Mouse (Mus musculus): ENCODE measurements around the gene Ppia. TPM values are rescaled to one million over a fixed set of nuclear protein-coding genes. Genes with fewer than 3 reads are reported as not detected.

Gene Ppia
- polyA plus RNA-seq, 1 experiment from 2014 or later = 5,840 TPM

GRCm38 (mm10) chr11:6391516-6392276 lies 23.5 kb upstream of the Ppia start:
- no peak overlapping the region for H3K27ac ChIP-seq
- peaks cover 50% of the 10 kb centered on the region for H3K36me3 ChIP-seq
- H3K27me3 ChIP-seq (ENCODE audit: low read depth, poor library complexity, severe bottlenecking) = no peaks in the 10 kb centered on the region
- no peak overlapping the region for H3K4me3 ChIP-seq
- DNase-seq (ENCODE audit: low spot score) = no peak
- peaks cover 23% of the 10 kb centered on the region for H3K4me1 ChIP-seq
- WGBS = 89% methylated on average over 8 of the region's 8 CpGs
- no peaks in the 10 kb centered on the region for H3K9me3 ChIP-seq (replicated peaks)

GRCm38 (mm10) chr11:6392857-6393256 lies 22.4 kb upstream of the Ppia start:
- Histone ChIP-seq H3K4me1 (peaks cover 23% of the 10 kb centered on the region), H3K9me3 (replicated peaks) (no peaks in the 10 kb centered on the region), H3K36me3 (peaks cover 61% of the 10 kb centered on the region), H3K4me3 (no peak overlapping the region), H3K27me3 (ENCODE audit: low read depth, poor library complexity, severe bottlenecking) (no peaks in the 10 kb centered on the region), H3K27ac (no peak overlapping the region)
- 90% methylated on average over 6 of the region's 6 CpGs for WGBS
- DNase-seq (ENCODE audit: low spot score) = no peak

GRCm38 (mm10) chr11:6393866-6394265 lies 21.4 kb upstream of the Ppia start:
- DNase-seq (ENCODE audit: low spot score) = no peak
- Histone ChIP-seq H3K9me3 (replicated peaks) (no peaks in the 10 kb centered on the region), H3K27me3 (ENCODE audit: low read depth, poor library complexity, severe bottlenecking) (no peaks in the 10 kb centered on the region), H3K36me3 (peaks cover 71% of the 10 kb centered on the region), H3K27ac (no peak overlapping the region), H3K4me1 (peaks cover 21% of the 10 kb centered on the region), H3K4me3 (no peak overlapping the region)
- WGBS = 77% methylated on average over 1 of the region's 1 CpGs

GRCm38 (mm10) chr11:6395565-6395964 lies 19.7 kb upstream of the Ppia start:
- H3K27ac ChIP-seq = no peak overlapping the region
- DNase-seq (ENCODE audit: low spot score) = no peak
- no peaks in the 10 kb centered on the region for H3K27me3 ChIP-seq (ENCODE audit: low read depth, poor library complexity, severe bottlenecking)
- no peak overlapping the region for H3K4me3 ChIP-seq
- H3K4me1 ChIP-seq = peaks cover 10% of the 10 kb centered on the region
- WGBS = 88% methylated on average over 5 of the region's 5 CpGs
- no peaks in the 10 kb centered on the region for H3K9me3 ChIP-seq (replicated peaks)
- peaks cover 88% of the 10 kb centered on the region for H3K36me3 ChIP-seq

GRCm38 (mm10) chr11:6398141-6398540 lies 17.1 kb upstream of the Ppia start:
- Histone ChIP-seq H3K36me3 (peaks cover 94% of the 10 kb centered on the region), H3K27me3 (ENCODE audit: low read depth, poor library complexity, severe bottlenecking) (no peaks in the 10 kb centered on the region), H3K4me3 (no peak overlapping the region), H3K4me1 (no peaks in the 10 kb centered on the region), H3K27ac (no peak overlapping the region), H3K9me3 (replicated peaks) (no peaks in the 10 kb centered on the region)
- DNase-seq (ENCODE audit: low spot score) = no peak
- 96% methylated on average over 10 of the region's 10 CpGs for WGBS

- H3K27me3 ChIP-seq (ENCODE audit: low read depth, poor library complexity, severe bottlenecking) = no peaks in the 10 kb centered on the region
- WGBS = 89% methylated on average over 19 of the region's 19 CpGs
- peaks cover 86% of the 10 kb centered on the region for H3K36me3 ChIP-seq
- H3K27ac ChIP-seq = no peak overlapping the region
- no peaks in the 10 kb centered on the region for H3K9me3 ChIP-seq (replicated peaks)
- no peak overlapping the region for H3K4me3 ChIP-seq
- peak; percentile 75 for DNase-seq (ENCODE audit: low spot score)
- peaks cover 24% of the 10 kb centered on the region for H3K4me1 ChIP-seq
Measured at GRCm38 (mm10) chr11:6402515-6403510, 12.4 kb upstream of the Ppia start.

- no peak overlapping the region for H3K4me3 ChIP-seq
- no peak overlapping the region for H3K27ac ChIP-seq
- WGBS = 95% methylated on average over 5 of the region's 5 CpGs
- no peak for DNase-seq (ENCODE audit: low spot score)
- no peaks in the 10 kb centered on the region for H3K9me3 ChIP-seq (replicated peaks)
- no peaks in the 10 kb centered on the region for H3K27me3 ChIP-seq (ENCODE audit: low read depth, poor library complexity, severe bottlenecking)
- H3K4me1 ChIP-seq = peaks cover 24% of the 10 kb centered on the region
- peaks cover 75% of the 10 kb centered on the region for H3K36me3 ChIP-seq
Measured at GRCm38 (mm10) chr11:6403830-6404405, 11.3 kb upstream of the Ppia start.

- H3K9me3 ChIP-seq (replicated peaks) = no peaks in the 10 kb centered on the region
- DNase-seq (ENCODE audit: low spot score) = no peak
- no peaks in the 10 kb centered on the region for H3K27me3 ChIP-seq (ENCODE audit: low read depth, poor library complexity, severe bottlenecking)
- H3K36me3 ChIP-seq = peaks cover 65% of the 10 kb centered on the region
- no peak overlapping the region for H3K4me3 ChIP-seq
- peaks cover 24% of the 10 kb centered on the region for H3K4me1 ChIP-seq
- WGBS = 88% methylated on average over 9 of the region's 9 CpGs
- H3K27ac ChIP-seq = peak overlapping the region; percentile 84; the same call in 1 of the 2 replicates
Measured at GRCm38 (mm10) chr11:6404699-6405566, 10.3 kb upstream of the Ppia start.

GRCm38 (mm10) chr11:6405591-6406081 lies 9.6 kb upstream of the Ppia start:
- peak overlapping the region; percentile 84 for H3K27ac ChIP-seq
- no peak overlapping the region for H3K4me3 ChIP-seq
- DNase-seq (ENCODE audit: low spot score) = no peak
- H3K9me3 ChIP-seq (replicated peaks) = no peaks in the 10 kb centered on the region
- H3K4me1 ChIP-seq = peaks cover 29% of the 10 kb centered on the region
- peaks cover 57% of the 10 kb centered on the region for H3K36me3 ChIP-seq
- H3K27me3 ChIP-seq (ENCODE audit: low read depth, poor library complexity, severe bottlenecking) = no peaks in the 10 kb centered on the region
- WGBS = 85% methylated on average over 4 of the region's 4 CpGs

GRCm38 (mm10) chr11:6406251-6407161 lies 8.7 kb upstream of the Ppia start:
- 36% methylated on average over 14 of the region's 14 CpGs for WGBS
- peaks cover 49% of the 10 kb centered on the region for H3K36me3 ChIP-seq
- no peaks in the 10 kb centered on the region for H3K9me3 ChIP-seq (replicated peaks)
- H3K27ac ChIP-seq = peak overlapping the region; percentile 84
- H3K4me3 ChIP-seq = peak overlapping the region; percentile 16
- H3K4me1 ChIP-seq = peaks cover 29% of the 10 kb centered on the region
- no peaks in the 10 kb centered on the region for H3K27me3 ChIP-seq (ENCODE audit: low read depth, poor library complexity, severe bottlenecking)
- peak; percentile 62 for DNase-seq (ENCODE audit: low spot score)

GRCm38 (mm10) chr11:6407162-6407621 lies 8.1 kb upstream of the Ppia start:
- no peaks in the 10 kb centered on the region for H3K27me3 ChIP-seq (ENCODE audit: low read depth, poor library complexity, severe bottlenecking)
- peaks cover 42% of the 10 kb centered on the region for H3K36me3 ChIP-seq
- no peak for DNase-seq (ENCODE audit: low spot score)
- no peak overlapping the region for H3K4me3 ChIP-seq
- 83% methylated on average over 3 of the region's 3 CpGs for WGBS
- H3K9me3 ChIP-seq (replicated peaks) = no peaks in the 10 kb centered on the region
- peaks cover 32% of the 10 kb centered on the region for H3K4me1 ChIP-seq
- H3K27ac ChIP-seq = peak overlapping the region; percentile 84; the same call in 1 of the 2 replicates

All from limb, embryonic 10.5 days (tissue).